Mouse (Mus musculus): ENCODE measurements around the gene Thap4. TPM values are rescaled to one million over a fixed set of nuclear protein-coding genes. Genes with fewer than 3 reads are reported as not detected.

Gene Thap4
- total and polyA plus RNA-seq, 3 experiments = 35.8 to 52.4 (median 50.2) TPM

DNA sequence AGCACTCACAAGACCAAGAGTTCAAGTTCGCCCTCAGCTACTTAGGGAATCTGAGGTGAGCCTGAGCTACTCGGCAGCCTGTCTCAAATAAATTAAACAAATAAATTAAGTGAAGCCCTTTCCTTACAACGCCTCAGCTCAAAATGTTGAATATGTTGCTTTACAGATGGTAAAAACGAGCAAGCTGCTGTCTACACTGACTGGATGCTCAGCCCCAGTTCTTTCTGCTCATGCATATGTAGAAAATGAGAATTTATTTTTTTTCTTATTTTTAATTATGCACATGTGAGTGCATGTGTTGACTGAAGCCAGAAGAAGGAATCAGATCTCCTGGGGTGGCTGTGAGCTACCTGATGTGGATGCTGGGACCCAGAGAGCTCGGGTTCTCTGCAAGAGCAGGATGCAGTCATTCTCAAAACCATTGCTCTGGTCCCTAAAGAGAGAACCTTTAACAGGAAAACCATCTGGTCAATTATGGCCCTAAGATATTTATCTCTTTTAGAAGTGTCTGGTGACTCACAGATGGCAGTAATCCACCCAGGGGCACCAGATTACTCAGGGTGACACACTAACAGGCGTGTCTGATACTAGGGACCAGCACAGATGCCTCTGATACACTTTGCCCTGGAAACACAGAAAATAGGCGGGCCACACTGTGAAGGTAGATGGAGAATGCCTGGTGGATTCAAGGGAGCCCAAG, 98.2 kb downstream of the Thap4 start:
- Histone ChIP-seq H3K27me3 (replicated peaks) (peaks cover 6% of the 10 kb centered on the region), H3K27ac (ENCODE audit: insufficient read depth, low read depth) (no peak overlapping the region), H3K79me2 (replicated peaks; ENCODE audit: control insufficient read depth, extremely low read depth, insufficient read depth, poor library complexity, severe bottlenecking) (no peaks in the 10 kb centered on the region), H3K9ac (ENCODE audit: insufficient read depth, low read depth) (no peak overlapping the region), H3K4me1 (ENCODE audit: control insufficient read depth in 1 of 2, insufficient read depth in 2 of 2) (no peaks in the 10 kb centered on the region), H3K4me3 (replicated peaks in 1 of 3; ENCODE audit: low read depth in 2 of 3, low read length in 2 of 3, poor library complexity in 1 of 3) (no peak overlapping the region), H3K36me3 (replicated peaks in 1 of 2; ENCODE audit: control insufficient read depth in 1 of 2, insufficient read depth in 1 of 2, low read length in 1 of 2) (no peaks in the 10 kb centered on the region), H3K4me2 (ENCODE audit: insufficient read depth, low read depth, poor library complexity, severe bottlenecking) (no peak overlapping the region), H3K9me3 (replicated peaks; ENCODE audit: low read length) (no peaks in the 10 kb centered on the region)
- TF ChIP-seq ZC3H11A (IDR thresholded peaks at IDR 0.05; ENCODE audit: low read depth, low read length) (no peak), ZKSCAN1 (IDR thresholded peaks at IDR 0.05; ENCODE audit: borderline replicate concordance, low read depth, low read length) (no peak), IRF4 (IDR thresholded peaks at IDR 0.05; ENCODE audit: low read depth, low read length) (no peak), GABPA (IDR thresholded peaks at IDR 0.05; ENCODE audit: insufficient replicate concordance, low read depth, low read length) (no peak), JUN (IDR thresholded peaks at IDR 0.05; ENCODE audit: insufficient read depth, low read depth, low read length) (no peak), USF2 (conservative IDR thresholded peaks at IDR 0.05; ENCODE audit: low read depth, low read length) (no peak), ETS1 (conservative IDR thresholded peaks at IDR 0.05; ENCODE audit: low read depth, low read length) (no peak), ELF1 (IDR thresholded peaks at IDR 0.05; ENCODE audit: low read depth, low read length) (no peak), CTCF (conservative IDR thresholded peaks at IDR 0.05 in 1 of 2, IDR thresholded peaks at IDR 0.05 in 1 of 2; ENCODE audit: low read depth in 2 of 2, low read length in 2 of 2) (no peak), TBP (conservative IDR thresholded peaks at IDR 0.05; ENCODE audit: low read depth, low read length) (no peak), SIN3A (IDR thresholded peaks at IDR 0.05; ENCODE audit: low read length) (no peak), EP300 (IDR thresholded peaks at IDR 0.05; ENCODE audit: low read length) (no peak), NRF1 (IDR thresholded peaks at IDR 0.05; ENCODE audit: low read depth, low read length) (no peak), NELFE (IDR thresholded peaks at IDR 0.05; ENCODE audit: low read depth, low read length) (no peak), KAT2A (IDR thresholded peaks at IDR 0.05; ENCODE audit: insufficient replicate concordance, low read length) (no peak)
- in situ Hi-C loops (cut with MboI; ENCODE audit: low pct_ligation_motif_present, low pct_unique_long_range_greater_than_20kb, low sequenced_read_pairs) = no loop called here
- DNase-seq (ENCODE audit: extremely low read depth) = no peak
- dilution Hi-C loops (cut with MboI; ENCODE audit: extremely low pct_ligation_motif_present, extremely low pct_unique_long_range_greater_than_20kb, low sequenced_read_pairs) = no loop called here

DNA sequence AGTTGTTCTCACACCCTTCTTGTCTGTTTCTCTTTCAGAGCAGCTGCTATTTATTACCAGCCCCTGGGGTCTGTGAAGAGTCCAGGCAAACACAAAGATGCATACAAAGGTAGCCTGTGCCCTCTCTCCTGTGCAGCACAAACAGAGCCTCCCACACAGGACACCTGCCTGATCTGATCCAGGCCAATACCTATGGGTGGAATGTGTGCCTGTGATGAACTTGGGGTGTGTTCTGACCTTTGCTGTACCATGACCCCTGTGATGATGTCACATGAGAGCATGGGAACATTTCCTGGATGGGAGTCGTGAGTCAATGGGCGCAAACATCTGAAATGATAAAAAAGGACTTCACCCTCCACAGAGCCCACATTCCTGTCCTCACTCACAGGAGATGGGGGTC, 99.9 kb downstream of the Thap4 start:
- TF ChIP-seq UBTF (IDR thresholded peaks at IDR 0.05; ENCODE audit: low read depth, low read length) = no peak
- no peak for TF ChIP-seq BHLHE40 (IDR thresholded peaks at IDR 0.05; ENCODE audit: low read depth, low read length)
- TF ChIP-seq JUN (IDR thresholded peaks at IDR 0.05; ENCODE audit: insufficient read depth, low read depth, low read length) = no peak
- TF ChIP-seq IRF4 (IDR thresholded peaks at IDR 0.05; ENCODE audit: low read depth, low read length) = no peak
- no peak for TF ChIP-seq ZMIZ1 (IDR thresholded peaks at IDR 0.05; ENCODE audit: low read depth, low read length)
- no peak for TF ChIP-seq HCFC1 (IDR thresholded peaks at IDR 0.05; ENCODE audit: low read depth, low read length)
- no peak for TF ChIP-seq ETS1 (conservative IDR thresholded peaks at IDR 0.05; ENCODE audit: low read depth, low read length)
- no peak for TF ChIP-seq SIN3A (IDR thresholded peaks at IDR 0.05; ENCODE audit: low read length)
- no peak for TF ChIP-seq TCF12 (IDR thresholded peaks at IDR 0.05; ENCODE audit: low read depth, low read length)
- no peak for TF ChIP-seq POLR2A (IDR thresholded peaks at IDR 0.05; ENCODE audit: low read depth, low read length)
- H3K36me3 ChIP-seq (replicated peaks in 1 of 2; ENCODE audit: control insufficient read depth in 1 of 2, insufficient read depth in 1 of 2, low read length in 1 of 2) = no peaks in the 10 kb centered on the region
- no peaks in the 10 kb centered on the region for H3K79me2 ChIP-seq (replicated peaks; ENCODE audit: control insufficient read depth, extremely low read depth, insufficient read depth, poor library complexity, severe bottlenecking)
- H3K27me3 ChIP-seq (replicated peaks) = peaks cover 6% of the 10 kb centered on the region
- H3K4me1 ChIP-seq (ENCODE audit: control insufficient read depth in 1 of 2, insufficient read depth in 2 of 2) = no peaks in the 10 kb centered on the region
- no peaks in the 10 kb centered on the region for H3K9me3 ChIP-seq (replicated peaks; ENCODE audit: low read length)
- in situ Hi-C loops (cut with MboI; ENCODE audit: low pct_ligation_motif_present, low pct_unique_long_range_greater_than_20kb, low sequenced_read_pairs) (no loop called here), dilution Hi-C loops (cut with MboI; ENCODE audit: extremely low pct_ligation_motif_present, extremely low pct_unique_long_range_greater_than_20kb, low sequenced_read_pairs) (no loop called here)
- no peak overlapping the region for H3K9ac ChIP-seq (ENCODE audit: insufficient read depth, low read depth)
- H3K4me2 ChIP-seq (ENCODE audit: insufficient read depth, low read depth, poor library complexity, severe bottlenecking) = no peak overlapping the region
- H3K4me3 ChIP-seq (replicated peaks in 1 of 3; ENCODE audit: low read depth in 2 of 3, low read length in 2 of 3, poor library complexity in 1 of 3) = no peak overlapping the region
- no peak for DNase-seq (ENCODE audit: extremely low read depth)
- H3K27ac ChIP-seq (ENCODE audit: insufficient read depth, low read depth) = no peak overlapping the region
